Mouse (Mus musculus) CH12.LX (cell line): Measurements from ENCODE around the gene Fam129c. TPM values are rescaled to one million over a fixed set of nuclear protein-coding genes. Genes with fewer than 3 reads are reported as not detected.
A peak's percentile ranks its signal among the peaks of the same experiment; 100 is the strongest.

Source experiments
- DNase-seq: peaks from one replicate; pipeline ENCODE4 v3.0.0-alpha.2; 2013; ENCODE audit errors: extremely low read depth
- H3K27ac ChIP-seq: 2 replicates; pipeline ENCODE4 v1.5.1; 2012; ENCODE audit warnings: low read depth, mild to moderate bottlenecking, control low read depth, moderate library complexity; ENCODE audit not compliant: insufficient read depth
- H3K27me3 ChIP-seq: replicated peaks from 2 replicates; pipeline ENCODE3; 2012; ENCODE audit warnings: inconsistent platforms
- H3K36me3 ChIP-seq, 2 experiments: replicated peaks in 1 of 2; 2 replicates each; pipeline versions ENCODE3 to v1.6.1; 2012; ENCODE audit warnings: inconsistent platforms in 1 of 2, low read length in 1 of 2, mild to moderate bottlenecking in 1 of 2, mixed read lengths in 1 of 2, moderate library complexity in 1 of 2; ENCODE audit not compliant: control insufficient read depth in 1 of 2, insufficient read depth in 1 of 2
- H3K4me1 ChIP-seq, 2 experiments: 2 replicates each; pipeline ENCODE4 v1.6.1; 2012; ENCODE audit warnings: inconsistent platforms in 1 of 2, moderate library complexity in 1 of 2; ENCODE audit not compliant: insufficient read depth in 2 of 2, control insufficient read depth in 1 of 2
- H3K4me2 ChIP-seq: 2 replicates; pipeline ENCODE4 v1.6.1; 2012; ENCODE audit warnings: low read depth, mild to moderate bottlenecking, control low read depth; ENCODE audit not compliant: poor library complexity, insufficient read depth, severe bottlenecking
- H3K4me3 ChIP-seq, 3 experiments: fragments of 150-350 bp in 1 of 3; sonication (generic) in 1 of 3; replicated peaks in 1 of 3; 2 replicates each; pipeline versions ENCODE3 to v1.5.1; 2011 to 2012; ENCODE audit warnings: low read depth in 2 of 3, low read length in 2 of 3, mild to moderate bottlenecking in 2 of 3, moderate library complexity in 2 of 3, control low read depth in 1 of 3, improper control_type of control experiment in 1 of 3, inconsistent platforms in 1 of 3, mixed read lengths in 1 of 3; ENCODE audit not compliant: poor library complexity in 1 of 3
- H3K79me2 ChIP-seq: replicated peaks from 2 replicates; pipeline ENCODE4 v1.6.1; 2012; ENCODE audit warnings: mild to moderate bottlenecking, moderate library complexity; ENCODE audit not compliant: control insufficient read depth, poor library complexity, insufficient read depth, severe bottlenecking; ENCODE audit errors: extremely low read depth
- H3K9ac ChIP-seq: 2 replicates; pipeline ENCODE4 v1.6.1; 2012; ENCODE audit warnings: low read depth, mild to moderate bottlenecking, control low read depth, moderate library complexity; ENCODE audit not compliant: insufficient read depth
- H3K9me3 ChIP-seq: replicated peaks from 2 replicates; pipeline ENCODE3; 2012; ENCODE audit warnings: low read length, inconsistent platforms, mixed read lengths
- BHLHE40 ChIP-seq: IDR thresholded peaks from 2 replicates; pipeline ENCODE4 v1.6.1; 2011; ENCODE audit warnings: mild to moderate bottlenecking, low read depth, low read length, improper control_type of control experiment
- CHD2 ChIP-seq: IDR thresholded peaks from 2 replicates; pipeline ENCODE4 v1.6.1; 2011; ENCODE audit warnings: low read length, improper control_type of control experiment
- CTCF ChIP-seq, 2 experiments: IDR thresholded peaks in 1 of 2; conservative IDR thresholded peaks in 1 of 2; 2 replicates each; pipeline ENCODE4 v1.5.1; 2011 to 2012; ENCODE audit warnings: low read depth in 2 of 2, low read length in 2 of 2, improper control_type of control experiment in 1 of 2, inconsistent platforms in 1 of 2, mild to moderate bottlenecking in 1 of 2, moderate library complexity in 1 of 2
- E2F4 ChIP-seq: IDR thresholded peaks from 2 replicates; pipeline ENCODE4 v1.6.1; 2011; ENCODE audit warnings: low read depth, low read length, improper control_type of control experiment; ENCODE audit not compliant: insufficient replicate concordance
- ELF1 ChIP-seq: IDR thresholded peaks from 2 replicates; pipeline ENCODE4 v1.6.1; 2014; ENCODE audit warnings: low read depth, mild to moderate bottlenecking, inconsistent platforms, low read length, improper control_type of control experiment
- EP300 ChIP-seq: IDR thresholded peaks from 2 replicates; pipeline ENCODE4 v1.6.1; 2011; ENCODE audit warnings: low read length, improper control_type of control experiment
- ETS1 ChIP-seq: conservative IDR thresholded peaks from 2 replicates; pipeline ENCODE4 v1.6.1; 2012; ENCODE audit warnings: low read depth, mild to moderate bottlenecking, inconsistent platforms, low read length, improper control_type of control experiment, moderate library complexity
- GABPA ChIP-seq: IDR thresholded peaks from 2 replicates; pipeline ENCODE4 v1.6.1; 2012; ENCODE audit warnings: low read depth, low read length, improper control_type of control experiment, inconsistent platforms; ENCODE audit not compliant: insufficient replicate concordance
- HCFC1 ChIP-seq: IDR thresholded peaks from 2 replicates; pipeline ENCODE4 v1.6.1; 2012; ENCODE audit warnings: low read depth, mild to moderate bottlenecking, inconsistent platforms, low read length, improper control_type of control experiment
- IRF4 ChIP-seq: IDR thresholded peaks from 2 replicates; pipeline ENCODE4 v1.6.1; 2014; ENCODE audit warnings: low read depth, mild to moderate bottlenecking, inconsistent platforms, low read length, improper control_type of control experiment
- JUN ChIP-seq: IDR thresholded peaks from 2 replicates; pipeline ENCODE4 v1.6.1; 2011; ENCODE audit warnings: low read depth, mild to moderate bottlenecking, low read length, improper control_type of control experiment, moderate library complexity; ENCODE audit not compliant: insufficient read depth
- KAT2A ChIP-seq: IDR thresholded peaks from 2 replicates; pipeline ENCODE4 v1.6.1; 2012; ENCODE audit warnings: low read length, improper control_type of control experiment, inconsistent platforms; ENCODE audit not compliant: insufficient replicate concordance
- MAFK ChIP-seq: IDR thresholded peaks from 2 replicates; pipeline ENCODE4 v1.6.1; 2011; ENCODE audit warnings: low read length, improper control_type of control experiment; ENCODE audit not compliant: insufficient replicate concordance
- MAZ ChIP-seq: IDR thresholded peaks from 2 replicates; pipeline ENCODE4 v1.6.1; 2012; ENCODE audit warnings: low read depth, mild to moderate bottlenecking, inconsistent platforms, low read length, improper control_type of control experiment, moderate library complexity
- MEF2A ChIP-seq: IDR thresholded peaks from 2 replicates; pipeline ENCODE4 v1.6.1; 2014; ENCODE audit warnings: low read depth, mild to moderate bottlenecking, inconsistent platforms, low read length, improper control_type of control experiment, borderline replicate concordance
- MXI1 ChIP-seq: IDR thresholded peaks from 2 replicates; pipeline ENCODE4 v1.6.1; 2011; ENCODE audit warnings: mild to moderate bottlenecking, low read depth, low read length, improper control_type of control experiment
- NELFE ChIP-seq: IDR thresholded peaks from 2 replicates; pipeline ENCODE4 v1.6.1; 2011; ENCODE audit warnings: low read depth, low read length, improper control_type of control experiment
- NRF1 ChIP-seq: IDR thresholded peaks from 2 replicates; pipeline ENCODE4 v1.6.1; 2014; ENCODE audit warnings: low read depth, mild to moderate bottlenecking, inconsistent platforms, low read length, improper control_type of control experiment, moderate library complexity
- PAX5 ChIP-seq: IDR thresholded peaks from 2 replicates; pipeline ENCODE4 v1.6.1; 2012; ENCODE audit warnings: low read length, inconsistent platforms, mixed read lengths
- POLR2A ChIP-seq: IDR thresholded peaks from 2 replicates; pipeline ENCODE4 v1.6.1; 2011; ENCODE audit warnings: low read depth, mild to moderate bottlenecking, improper control_type of control experiment, low read length
- POLR2AphosphoS2 ChIP-seq: IDR thresholded peaks from 2 replicates; pipeline ENCODE4 v1.6.1; 2011; ENCODE audit warnings: low read depth, low read length, improper control_type of control experiment
- SIN3A ChIP-seq: IDR thresholded peaks from 2 replicates; pipeline ENCODE4 v1.6.1; 2012; ENCODE audit warnings: low read length, improper control_type of control experiment, inconsistent platforms
- TBP ChIP-seq: conservative IDR thresholded peaks from 2 replicates; pipeline ENCODE4 v1.6.1; 2011; ENCODE audit warnings: low read depth, low read length, improper control_type of control experiment
- TCF12 ChIP-seq: IDR thresholded peaks from 2 replicates; pipeline ENCODE4 v1.6.1; 2014; ENCODE audit warnings: low read depth, mild to moderate bottlenecking, inconsistent platforms, low read length, improper control_type of control experiment
- UBTF ChIP-seq: IDR thresholded peaks from 2 replicates; pipeline ENCODE4 v1.6.1; 2012; ENCODE audit warnings: low read depth, mild to moderate bottlenecking, inconsistent platforms, low read length, improper control_type of control experiment, moderate library complexity
- USF1 ChIP-seq: IDR thresholded peaks from 2 replicates; pipeline ENCODE4 v1.6.1; 2014; ENCODE audit warnings: low read depth, mild to moderate bottlenecking, inconsistent platforms, low read length, improper control_type of control experiment
- USF2 ChIP-seq: conservative IDR thresholded peaks from 2 replicates; pipeline ENCODE4 v1.6.1; 2011; ENCODE audit warnings: low read depth, low read length, improper control_type of control experiment
- ZC3H11A ChIP-seq: IDR thresholded peaks from 2 replicates; pipeline ENCODE4 v1.6.1; 2012; ENCODE audit warnings: low read depth, mild to moderate bottlenecking, inconsistent platforms, low read length, improper control_type of control experiment
- ZKSCAN1 ChIP-seq: IDR thresholded peaks from 2 replicates; pipeline ENCODE4 v1.6.1; 2012; ENCODE audit warnings: low read depth, inconsistent platforms, low read length, improper control_type of control experiment, borderline replicate concordance
- ZNF384 ChIP-seq: IDR thresholded peaks from 2 replicates; pipeline ENCODE4 v1.6.1; 2012; ENCODE audit warnings: low read depth, low read length, improper control_type of control experiment, inconsistent platforms
- dilution Hi-C: fragments of 300-500 bp; cut with MboI; formaldehyde crosslinking; loops from 2 replicates; pipeline ENCODE4 v1.14.3; 2020; ENCODE audit warnings: low sequenced_read_pairs; ENCODE audit not compliant: extremely low pct_unique_long_range_greater_than_20kb, extremely low pct_ligation_motif_present
- in situ Hi-C: fragments of 300-500 bp; cut with MboI; formaldehyde crosslinking; loops from 3 replicates; pipeline ENCODE4 v1.14.3; 2019; ENCODE audit warnings: low sequenced_read_pairs, low pct_ligation_motif_present, low pct_unique_long_range_greater_than_20kb, mixed read lengths
- polyA plus RNA-seq: library from polyadenylated mRNA; unstranded; fragments of >175 nt; gene quantifications from 2 replicates; pipeline ENCODE4 v1.2.1, GENCODE M21; 2012; ENCODE audit warnings: low read depth; ENCODE audit not compliant: insufficient read length
- total RNA-seq, 2 experiments: library from RNA; depleted of rRNA; stranded (reverse); fragments of 300-350 nt in 1 of 2; fragments of >200 nt in 1 of 2; gene quantifications; 2 replicates each; pipeline ENCODE4 v1.2.3; 2012 to 2014

Fam129c gene
- total and polyA plus RNA-seq, 3 experiments: 89.2 to 98.6 (median 95.2) TPM

GRCm38 (mm10) chr8:71591017-71591416 lies 6.4 kb upstream of the Fam129c start:
- Histone ChIP-seq H3K4me2 (peak overlapping the region; percentile 63), H3K4me3 (peak overlapping the region; percentile 70 to 94 (median 89)), H3K27me3 (no peaks in the 10 kb centered on the region), H3K9ac (0 out of 2 replicates have a peak overlapping the region, but pooled peaks have one; percentile 41), H3K9me3 (peaks cover 2% of the 10 kb centered on the region), H3K4me1 (peaks cover 36 to 60% of the 10 kb centered on the region in 2 experiments), H3K79me2 (peaks cover 20% of the 10 kb centered on the region), H3K27ac (peak overlapping the region; percentile 90; the same call in 1 of the 2 replicates), H3K36me3 (peaks cover 0 to 22% of the 10 kb centered on the region in 2 experiments)
- in situ Hi-C loops (no loop called here), dilution Hi-C loops (no loop called here)
- TF ChIP-seq CTCF (conservative IDR thresholded peaks at IDR 0.05 in 1 of 2, IDR thresholded peaks at IDR 0.05 in 1 of 2; ENCODE audit: low read depth in 2 of 2, low read length in 2 of 2): 0 out of 4 replicates have a peak, but pooled peaks of 1 of the 2 experiments have one; percentile 3
- no peak for TF ChIP-seq ZKSCAN1
- no peak for DNase-seq

- Histone ChIP-seq H3K27me3 (no peaks in the 10 kb centered on the region), H3K27ac (peak within 1 kb of the TSS; percentile 92), H3K9me3 (peaks cover 2% of the 10 kb centered on the region), H3K9ac (peak within 1 kb of the TSS; percentile 87), H3K79me2 (peaks cover 20% of the 10 kb centered on the region), H3K4me1 (peaks cover 36 to 67% of the 10 kb centered on the region in 2 experiments), H3K4me2 (peak within 1 kb of the TSS; percentile 63), H3K4me3 (peak within 1 kb of the TSS; percentile 70 to 94 (median 89)), H3K36me3 (peaks cover 0 to 20% of the 10 kb centered on the region in 2 experiments)
- DNase-seq: peak; percentile 95
- in situ Hi-C loops (no loop called here), dilution Hi-C loops (no loop called here)
- no peak; the same call in 1 of the 2 replicates for TF ChIP-seq MAZ
- peak; percentile 73; the same call in 1 of the 2 replicates for TF ChIP-seq IRF4
- TF ChIP-seq GABPA: no peak
- TF ChIP-seq MAFK: no peak
- no peak for TF ChIP-seq USF1
- peak; percentile 68; the same call in 1 of the 2 replicates for TF ChIP-seq NELFE
- peak; percentile 41; the same call in 1 of the 2 replicates for TF ChIP-seq CHD2
- TF ChIP-seq ZNF384: no peak; the same call in 1 of the 2 replicates
- peak; percentile 77 for TF ChIP-seq HCFC1
- peak; percentile 49 for TF ChIP-seq BHLHE40
- peak; percentile 53 for TF ChIP-seq SIN3A
- TF ChIP-seq PAX5: no peak
- peak; percentile 35; the same call in 1 of the 2 replicates for TF ChIP-seq ELF1
- peak; percentile 95 for TF ChIP-seq MEF2A
- TF ChIP-seq USF2: no peak
- TF ChIP-seq UBTF: peak; percentile 11; the same call in 1 of the 2 replicates
- peak; percentile 77 for TF ChIP-seq EP300
- peak; percentile 71; the same call in 1 of the 2 replicates for TF ChIP-seq KAT2A
- peak; percentile 46 for TF ChIP-seq MXI1
- TF ChIP-seq POLR2A: peak; percentile 65
- peak; percentile 67 for TF ChIP-seq TCF12
- TF ChIP-seq ETS1: peak; percentile 79
- no peak for TF ChIP-seq JUN
- 0 out of 2 replicates have a peak, but pooled peaks have one; percentile 44 for TF ChIP-seq POLR2AphosphoS2
- TF ChIP-seq NRF1: peak; percentile 99
- TF ChIP-seq TBP: peak; percentile 33; the same call in 1 of the 2 replicates
- no peak for TF ChIP-seq E2F4
- TF ChIP-seq ZC3H11A: no peak
These were observed 5.7 kb upstream of the Fam129c start, which contains the start of gene Pgls for GRCm38 (mm10) chr8:71591471-71592373. TSS of gene Pgls (plus strand) at chr8:71592176.
